Mouse (Mus musculus) G1E (cell line): ENCODE measurements around the gene Camta1.

Experiments
- CTCF ChIP-seq: IDR thresholded peaks from 2 replicates; pipeline ENCODE4 v1.5.1; 2012; ENCODE audit warnings: low read depth, low read length, inconsistent platforms, mixed read lengths
- GATA1 ChIP-seq: IDR thresholded peaks from 2 replicates; pipeline ENCODE4 v1.6.1; 2012; ENCODE audit warnings: borderline replicate concordance, low read length, inconsistent platforms, mixed read lengths
- GATA2 ChIP-seq: IDR thresholded peaks from 2 replicates; pipeline ENCODE4 v1.6.1; 2012; ENCODE audit warnings: low read depth, low read length, inconsistent platforms, borderline replicate concordance
- TAL1 ChIP-seq: conservative IDR thresholded peaks from 2 replicates; pipeline ENCODE4 v1.6.1; 2012; ENCODE audit warnings: low read depth, low read length, inconsistent platforms, mixed read lengths

GRCm38 (mm10) chr4:151905621-151906020 lies 43.9 kb upstream of the Camta1 start:
- TF ChIP-seq GATA2 (no peak), CTCF (no peak), GATA1 (no peak), TAL1 (no peak)
